Mouse (Mus musculus): Measurements from ENCODE around the gene Col15a1. TPM values are rescaled to one million over a fixed set of nuclear protein-coding genes. Genes with fewer than 3 reads are reported as not detected.
A peak's percentile ranks its signal among the peaks of the same experiment; 100 is the strongest.

Gene Col15a1
- 0.31 and 0.58 TPM in 2 replicates for total RNA-seq (2012; rRNA removed)

DNA sequence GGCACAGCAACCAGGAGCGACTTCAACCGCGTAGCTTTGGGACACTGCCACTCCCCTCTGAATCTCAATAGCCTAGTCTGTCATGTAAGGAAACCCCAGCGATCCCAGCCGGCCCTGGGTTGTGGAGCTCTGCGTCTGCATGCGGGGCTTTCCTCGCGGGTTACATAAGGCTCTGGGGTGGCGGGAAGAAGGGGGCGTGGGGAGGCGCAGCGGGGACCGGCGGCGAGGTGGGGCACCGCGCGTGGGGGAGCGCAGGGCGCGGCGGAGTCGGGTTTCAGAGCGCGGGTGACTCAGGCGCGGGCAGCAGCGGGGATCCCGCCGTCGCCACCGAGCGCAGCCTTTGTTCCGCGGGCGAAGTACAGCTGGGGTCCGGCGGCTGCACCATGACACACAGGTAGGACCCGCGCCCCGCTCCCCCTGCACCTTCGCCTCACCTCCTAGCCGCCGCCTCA lies at the start of gene Col15a1:
Col15a1 (plus strand) TSS at position 193 of the 452 bp plus-strand sequence.
- TF ChIP-seq ZNF384 (IDR thresholded peaks at IDR 0.05; ENCODE audit: low read depth, low read length) (no peak), HCFC1 (IDR thresholded peaks at IDR 0.05; ENCODE audit: borderline replicate concordance, insufficient read depth, low read length) (no peak), MAFK (IDR thresholded peaks at IDR 0.05; ENCODE audit: insufficient read depth, low read depth, low read length) (no peak), CHD2 (IDR thresholded peaks at IDR 0.05; ENCODE audit: low read depth, low read length) (no peak), ZC3H11A (IDR thresholded peaks at IDR 0.05; ENCODE audit: borderline replicate concordance, low read depth, low read length) (no peak)
- H3K9ac ChIP-seq (ENCODE audit: insufficient read depth, low read depth, low read length, poor library complexity, severe bottlenecking): peak within 1 kb of the TSS; percentile 12; the same call in 1 of the 2 replicates
- peaks cover 2% of the 10 kb centered on the region in 2 experiments; a peak in 2 of 4 replicates for H3K4me1 ChIP-seq (ENCODE audit: control insufficient read depth in 2 of 2, insufficient read depth in 2 of 2, low read length in 2 of 2, poor library complexity in 1 of 2)
- H3K4me3 ChIP-seq (ENCODE audit: insufficient read depth in 1 of 2, low read depth in 1 of 2, low read length in 2 of 2, poor library complexity in 1 of 2, severe bottlenecking in 1 of 2): peak within 1 kb of the TSS; percentile 54 to 67
- in situ Hi-C loops (cut with MboI; ENCODE audit: low sequenced_read_pairs in 2 of 2, unreplicated experiment in 2 of 2): no loop called here
- H3K36me3 ChIP-seq (ENCODE audit: control insufficient read depth, insufficient read depth, low read length, poor library complexity, severe bottlenecking): no peaks in the 10 kb centered on the region
- H3K27ac ChIP-seq (ENCODE audit: insufficient read depth, low read depth, low read length, poor library complexity, severe bottlenecking): no peak within 1 kb of the TSS
- H3K9me3 ChIP-seq (ENCODE audit: control insufficient read depth, insufficient read depth, low read depth, low read length): no peaks in the 10 kb centered on the region
- no peak for DNase-seq (ENCODE audit: low read depth, low spot score)

DNA sequence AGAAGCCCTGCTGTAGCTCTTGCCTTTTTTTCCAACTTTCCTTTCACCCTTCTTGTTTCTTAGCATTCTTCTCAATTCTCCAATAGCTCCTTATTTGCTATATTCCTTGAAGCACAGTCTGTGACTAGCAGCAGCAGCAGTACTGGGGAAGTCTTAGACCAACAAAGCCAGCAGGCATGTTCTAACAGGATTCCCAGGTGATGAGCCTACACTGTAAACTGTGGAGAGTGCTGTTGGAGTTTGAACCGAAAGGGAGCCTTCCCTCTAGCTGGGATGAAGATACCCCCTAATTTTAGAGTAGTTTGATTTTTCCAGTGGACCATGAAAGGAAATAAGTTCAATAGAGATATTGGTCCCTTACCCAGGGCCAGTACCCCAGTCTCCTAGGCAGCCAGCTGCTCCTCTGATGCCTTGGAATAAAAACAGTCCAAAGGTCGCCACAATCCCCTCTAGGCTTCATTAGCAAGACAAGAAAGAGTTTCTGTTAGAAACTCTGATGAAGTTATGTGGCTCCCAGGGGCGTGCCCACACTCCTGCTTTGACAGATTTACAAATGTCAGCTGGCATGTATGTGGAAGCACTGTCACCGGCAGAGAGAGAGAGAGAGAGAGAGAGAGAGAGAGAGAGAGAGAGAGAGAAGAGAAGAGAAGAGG lies 46.7 kb upstream of the Col15a1 start:
- H3K36me3 ChIP-seq (ENCODE audit: control insufficient read depth, insufficient read depth, low read length, poor library complexity, severe bottlenecking): no peaks in the 10 kb centered on the region

DNA sequence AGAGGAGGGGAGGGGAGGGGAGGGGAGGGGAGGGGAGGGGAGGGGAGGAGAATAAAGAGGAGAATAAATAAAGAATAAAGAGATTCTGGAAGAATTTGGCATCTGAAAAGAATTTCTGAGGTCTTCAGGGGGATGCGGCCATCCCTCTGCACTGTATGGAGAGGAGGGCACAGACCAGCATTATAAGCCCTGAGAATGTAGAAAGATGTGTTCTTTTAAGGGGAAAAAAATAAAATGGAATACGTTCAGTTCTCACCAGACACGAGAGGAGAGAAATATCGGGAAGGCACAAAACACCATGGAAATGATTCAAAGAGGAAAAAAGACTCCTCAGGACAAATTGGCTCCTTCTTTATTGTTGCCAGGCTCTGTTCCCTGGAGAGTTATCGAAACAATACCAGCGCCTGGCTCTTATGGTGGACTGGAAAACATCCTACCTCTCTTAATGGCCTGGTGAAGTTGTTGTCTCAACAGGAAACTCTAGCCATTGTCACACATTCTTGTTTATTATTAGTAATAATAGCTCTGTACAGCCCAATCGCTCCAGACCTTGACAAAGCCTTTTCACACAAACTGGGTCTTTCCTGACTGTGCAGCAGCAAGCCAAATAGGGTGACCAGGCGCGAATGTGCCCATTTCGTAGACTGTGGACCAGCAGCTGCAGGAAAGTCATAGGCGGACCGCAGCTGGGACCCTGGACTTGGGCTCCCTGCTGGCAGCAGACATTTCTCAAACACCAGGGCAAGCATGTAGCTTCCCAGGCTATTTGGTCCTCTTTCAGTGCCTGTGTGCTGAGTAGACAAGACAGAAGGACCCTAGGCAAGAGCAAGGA lies 46.0 kb upstream of the Col15a1 start:
- no peaks in the 10 kb centered on the region for H3K9me3 ChIP-seq (ENCODE audit: control insufficient read depth, insufficient read depth, low read depth, low read length)
- DNase-seq (ENCODE audit: low read depth, low spot score): no peak
- no peak overlapping the region for H3K27ac ChIP-seq (ENCODE audit: insufficient read depth, low read depth, low read length, poor library complexity, severe bottlenecking)
- H3K4me3 ChIP-seq (ENCODE audit: insufficient read depth in 1 of 2, low read depth in 1 of 2, low read length in 2 of 2, poor library complexity in 1 of 2, severe bottlenecking in 1 of 2): no peak overlapping the region
- no peaks in the 10 kb centered on the region for H3K36me3 ChIP-seq (ENCODE audit: control insufficient read depth, insufficient read depth, low read length, poor library complexity, severe bottlenecking)
- in situ Hi-C loops (cut with MboI; ENCODE audit: low sequenced_read_pairs in 2 of 2, unreplicated experiment in 2 of 2): no loop called here
- peaks cover 4% of the 10 kb centered on the region in 2 experiments; a peak in 3 of 4 replicates for H3K4me1 ChIP-seq (ENCODE audit: control insufficient read depth in 2 of 2, insufficient read depth in 2 of 2, low read length in 2 of 2, poor library complexity in 1 of 2)
- H3K9ac ChIP-seq (ENCODE audit: insufficient read depth, low read depth, low read length, poor library complexity, severe bottlenecking): no peak overlapping the region
- no peak for TF ChIP-seq MAFK (IDR thresholded peaks at IDR 0.05; ENCODE audit: insufficient read depth, low read depth, low read length)
- no peak for TF ChIP-seq ZNF384 (IDR thresholded peaks at IDR 0.05; ENCODE audit: low read depth, low read length)
- TF ChIP-seq CHD2 (IDR thresholded peaks at IDR 0.05; ENCODE audit: low read depth, low read length): no peak
- TF ChIP-seq ZC3H11A (IDR thresholded peaks at IDR 0.05; ENCODE audit: borderline replicate concordance, low read depth, low read length): no peak
- TF ChIP-seq HCFC1 (IDR thresholded peaks at IDR 0.05; ENCODE audit: borderline replicate concordance, insufficient read depth, low read length): no peak

More for the DNA sequence above, 46.7 kb upstream of the Col15a1 start:
- Histone ChIP-seq H3K9ac (ENCODE audit: insufficient read depth, low read depth, low read length, poor library complexity, severe bottlenecking) (no peak overlapping the region), H3K9me3 (ENCODE audit: control insufficient read depth, insufficient read depth, low read depth, low read length) (no peaks in the 10 kb centered on the region), H3K4me1 (ENCODE audit: control insufficient read depth in 2 of 2, insufficient read depth in 2 of 2, low read length in 2 of 2, poor library complexity in 1 of 2) (peaks cover 4% of the 10 kb centered on the region in 2 experiments; a peak in 3 of 4 replicates), H3K27ac (ENCODE audit: insufficient read depth, low read depth, low read length, poor library complexity, severe bottlenecking) (no peak overlapping the region), H3K4me3 (ENCODE audit: insufficient read depth in 1 of 2, low read depth in 1 of 2, low read length in 2 of 2, poor library complexity in 1 of 2, severe bottlenecking in 1 of 2) (no peak overlapping the region)
- TF ChIP-seq ZNF384 (IDR thresholded peaks at IDR 0.05; ENCODE audit: low read depth, low read length) (no peak), HCFC1 (IDR thresholded peaks at IDR 0.05; ENCODE audit: borderline replicate concordance, insufficient read depth, low read length) (no peak), ZC3H11A (IDR thresholded peaks at IDR 0.05; ENCODE audit: borderline replicate concordance, low read depth, low read length) (no peak), CHD2 (IDR thresholded peaks at IDR 0.05; ENCODE audit: low read depth, low read length) (no peak), MAFK (IDR thresholded peaks at IDR 0.05; ENCODE audit: insufficient read depth, low read depth, low read length) (no peak)
- DNase-seq (ENCODE audit: low read depth, low spot score): peak; percentile 30
- in situ Hi-C loops (cut with MboI; ENCODE audit: low sequenced_read_pairs in 2 of 2, unreplicated experiment in 2 of 2): no loop called here

DNA sequence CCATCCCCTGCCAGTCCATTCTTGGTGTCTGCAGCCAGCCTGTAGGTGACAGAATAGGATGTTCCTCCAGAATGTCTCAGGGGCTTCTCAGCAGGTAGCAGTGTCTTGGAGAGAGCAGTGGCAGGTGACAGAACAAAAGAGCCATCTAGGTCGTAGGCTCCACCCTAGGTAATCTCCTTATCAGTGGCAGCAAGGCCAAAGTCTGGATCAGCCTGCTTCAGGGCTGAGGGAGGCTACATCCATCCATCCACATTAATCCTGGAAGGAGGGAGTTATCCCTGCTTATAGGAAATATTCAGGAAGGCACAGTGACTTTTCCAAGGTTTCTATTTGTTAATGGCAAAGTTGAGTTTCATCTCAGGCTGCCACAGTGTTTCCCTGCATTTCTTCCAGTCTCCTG lies 35.6 kb upstream of the Col15a1 start:
- Histone ChIP-seq H3K9me3 (ENCODE audit: control insufficient read depth, insufficient read depth, low read depth, low read length) (no peaks in the 10 kb centered on the region), H3K9ac (ENCODE audit: insufficient read depth, low read depth, low read length, poor library complexity, severe bottlenecking) (no peak overlapping the region), H3K36me3 (ENCODE audit: control insufficient read depth, insufficient read depth, low read length, poor library complexity, severe bottlenecking) (no peaks in the 10 kb centered on the region), H3K4me1 (ENCODE audit: control insufficient read depth in 2 of 2, insufficient read depth in 2 of 2, low read length in 2 of 2, poor library complexity in 1 of 2) (no peaks in the 10 kb centered on the region), H3K27ac (ENCODE audit: insufficient read depth, low read depth, low read length, poor library complexity, severe bottlenecking) (no peak overlapping the region), H3K4me3 (ENCODE audit: insufficient read depth in 1 of 2, low read depth in 1 of 2, low read length in 2 of 2, poor library complexity in 1 of 2, severe bottlenecking in 1 of 2) (no peak overlapping the region)
- in situ Hi-C loops (cut with MboI; ENCODE audit: low sequenced_read_pairs in 2 of 2, unreplicated experiment in 2 of 2): no loop called here
- DNase-seq (ENCODE audit: low read depth, low spot score): no peak
- TF ChIP-seq ZC3H11A (IDR thresholded peaks at IDR 0.05; ENCODE audit: borderline replicate concordance, low read depth, low read length): no peak

Measured in ES-E14 (cell line).